Mouse (Mus musculus) T-helper 1 cell (primary cell): Measurements from ENCODE around the gene Art5.

Experiments used
- in situ Hi-C: fragments of 300-600 bp; cut with MboI, MseI; formaldehyde crosslinking; loops from one replicate; pipeline ENCODE4 v1.15.1; 2025; ENCODE audit warnings: high pct_unique_total_duplicates

Gene Art5

DNA sequence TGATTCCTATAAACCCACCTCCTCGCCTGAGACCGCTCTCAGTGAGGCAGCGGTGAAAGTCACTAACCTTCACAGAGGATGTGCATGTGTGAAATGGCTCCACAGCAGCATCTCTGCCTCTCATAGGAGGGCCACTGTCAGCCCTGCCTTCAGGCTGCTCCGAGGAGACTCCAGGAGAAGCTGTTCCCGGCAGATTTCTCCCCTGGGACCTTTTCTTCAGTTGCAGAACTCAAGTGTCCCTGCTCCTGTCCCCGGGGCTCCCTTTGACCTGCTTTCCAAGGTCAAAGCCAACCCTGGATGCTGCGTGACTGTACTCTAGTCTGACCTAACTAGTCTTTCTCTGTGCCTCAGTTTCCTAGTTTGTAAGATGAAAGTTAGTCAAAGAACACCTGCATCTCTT is at the start of gene Art5:
Gene Art5, minus strand, starts transcription at position 319 of the 400 bp plus-strand sequence.
- in situ Hi-C loops: no loop called here

DNA sequence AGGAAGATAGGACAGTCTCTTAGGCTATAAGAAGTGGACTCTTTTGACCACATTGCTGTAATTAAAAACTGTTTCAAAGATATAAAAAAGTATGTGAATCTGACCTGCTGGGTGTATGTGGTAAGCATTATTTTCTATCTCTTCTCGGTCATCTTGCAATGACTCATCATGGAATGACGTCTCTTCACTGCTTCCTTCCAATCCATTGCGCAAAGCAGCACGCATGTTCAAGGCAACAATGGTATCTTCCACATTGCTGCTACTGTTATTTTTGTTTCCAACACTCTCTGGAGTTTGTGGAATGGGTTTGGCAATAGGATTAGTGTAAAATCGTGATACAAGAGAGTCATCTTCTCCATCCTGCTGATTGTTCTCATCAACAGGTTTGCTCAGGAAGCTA is 44.4 kb upstream of the Art5 start:
- in situ Hi-C loops: no loop called here

DNA sequence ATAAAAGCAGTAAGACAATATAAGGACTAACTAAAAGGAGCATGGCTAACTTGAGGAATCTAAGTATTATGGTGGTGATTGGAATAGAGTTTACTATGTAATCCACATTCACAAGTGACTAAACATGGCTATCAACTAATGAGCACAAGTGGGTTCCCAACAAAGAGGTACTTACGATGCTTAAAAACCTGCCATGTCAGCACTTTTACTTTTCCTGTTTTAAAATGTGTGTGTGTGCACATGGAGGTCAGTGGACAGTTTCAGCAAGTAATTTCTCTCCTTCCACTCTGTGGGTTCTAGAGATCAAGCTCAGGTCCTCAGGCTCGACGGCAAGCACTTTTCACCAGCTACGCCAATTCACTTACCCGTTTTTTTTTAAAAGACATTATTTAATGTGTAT is 28.6 kb upstream of the Art5 start:
- in situ Hi-C loops: loop anchor here (10.0 kb wide), 1 partner anchor 47 kb away; no protein-coding TSS in a partner anchor

DNA sequence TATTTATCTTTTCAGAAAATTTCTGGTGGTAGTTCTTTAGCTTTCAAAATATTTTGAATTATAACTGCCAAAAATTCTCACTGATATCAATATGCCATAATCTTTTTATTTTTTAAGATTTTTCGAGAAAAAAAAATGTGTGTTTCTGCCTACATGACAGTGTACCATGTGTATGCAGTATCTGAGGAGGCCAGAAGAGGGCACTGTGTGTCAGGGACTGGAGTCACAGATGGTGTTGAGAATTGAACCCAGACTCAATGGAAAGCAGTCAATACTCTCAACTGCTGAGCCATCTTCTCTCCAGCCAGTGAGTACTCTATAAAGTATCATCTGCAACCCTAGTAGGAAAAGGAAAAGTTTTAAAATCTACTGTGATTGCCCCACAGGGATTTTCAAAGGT is 28.2 kb upstream of the Art5 start:
- in situ Hi-C loops: loop anchor here (10.0 kb wide), 1 partner anchor 47 kb away; no protein-coding TSS in a partner anchor

DNA sequence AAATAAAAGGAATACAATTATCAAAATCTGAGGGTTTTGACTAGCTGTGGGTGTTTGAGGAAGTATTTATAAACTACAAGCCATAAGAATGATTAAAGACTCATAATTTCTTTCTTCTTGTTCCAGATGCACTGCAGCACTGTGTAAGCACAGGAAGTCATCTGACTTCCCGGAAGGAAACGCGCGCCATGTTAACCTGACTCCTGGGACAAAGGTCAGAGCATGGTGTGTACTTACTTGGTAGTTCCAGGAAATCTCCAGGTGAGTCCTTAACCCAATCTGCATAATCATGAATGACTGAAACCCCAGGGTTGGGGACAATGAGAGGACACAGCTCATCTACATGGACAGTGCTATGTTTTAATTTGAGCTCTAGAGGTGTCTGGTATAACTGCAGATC is 23.1 kb upstream of the Art5 start:
- in situ Hi-C loops: loop anchor here (10.0 kb wide), 1 partner anchor 52 kb away; no protein-coding TSS in a partner anchor

DNA sequence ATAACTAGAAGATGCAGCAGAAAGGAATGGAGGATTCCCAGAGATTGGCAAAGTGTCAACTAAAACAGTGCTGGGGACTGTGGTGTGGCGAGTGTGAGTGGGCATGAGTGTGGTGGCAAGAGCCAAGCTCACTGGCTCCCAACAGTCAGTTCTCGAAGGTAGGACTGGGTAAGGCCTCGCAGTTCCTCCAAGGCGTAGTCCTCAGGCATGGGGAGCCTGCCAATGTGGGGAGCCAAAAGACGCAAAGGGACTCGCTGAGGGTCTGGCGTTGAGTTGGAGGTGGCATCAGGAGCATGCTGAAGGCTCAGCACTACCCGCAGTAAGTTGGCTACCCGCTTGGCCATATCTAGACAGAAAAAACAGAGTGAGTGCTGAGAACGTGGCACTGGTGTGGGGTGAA is 11.0 kb upstream of the Art5 start:
- in situ Hi-C loops: no loop called here

DNA sequence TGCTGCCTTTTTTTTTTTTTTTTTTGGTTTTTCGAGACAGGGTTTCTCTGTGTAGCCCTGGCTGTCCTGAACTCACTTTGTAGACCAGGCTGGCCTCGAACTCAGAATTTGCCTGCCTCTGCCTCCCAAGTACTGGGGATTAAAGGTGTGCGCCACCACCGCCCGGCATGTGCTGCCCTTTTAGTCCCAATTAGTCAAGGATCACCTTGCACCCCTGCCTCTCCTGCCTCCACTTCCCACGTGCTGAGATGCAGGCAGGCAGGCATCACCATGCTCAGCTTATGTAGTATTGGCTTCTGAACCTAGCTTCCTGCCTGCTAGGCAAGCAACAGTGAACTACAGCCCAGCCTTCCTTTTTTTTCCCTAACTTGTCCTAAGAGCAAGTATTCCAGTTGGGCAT is 8.1 kb upstream of the Art5 start:
- in situ Hi-C loops: no loop called here

DNA sequence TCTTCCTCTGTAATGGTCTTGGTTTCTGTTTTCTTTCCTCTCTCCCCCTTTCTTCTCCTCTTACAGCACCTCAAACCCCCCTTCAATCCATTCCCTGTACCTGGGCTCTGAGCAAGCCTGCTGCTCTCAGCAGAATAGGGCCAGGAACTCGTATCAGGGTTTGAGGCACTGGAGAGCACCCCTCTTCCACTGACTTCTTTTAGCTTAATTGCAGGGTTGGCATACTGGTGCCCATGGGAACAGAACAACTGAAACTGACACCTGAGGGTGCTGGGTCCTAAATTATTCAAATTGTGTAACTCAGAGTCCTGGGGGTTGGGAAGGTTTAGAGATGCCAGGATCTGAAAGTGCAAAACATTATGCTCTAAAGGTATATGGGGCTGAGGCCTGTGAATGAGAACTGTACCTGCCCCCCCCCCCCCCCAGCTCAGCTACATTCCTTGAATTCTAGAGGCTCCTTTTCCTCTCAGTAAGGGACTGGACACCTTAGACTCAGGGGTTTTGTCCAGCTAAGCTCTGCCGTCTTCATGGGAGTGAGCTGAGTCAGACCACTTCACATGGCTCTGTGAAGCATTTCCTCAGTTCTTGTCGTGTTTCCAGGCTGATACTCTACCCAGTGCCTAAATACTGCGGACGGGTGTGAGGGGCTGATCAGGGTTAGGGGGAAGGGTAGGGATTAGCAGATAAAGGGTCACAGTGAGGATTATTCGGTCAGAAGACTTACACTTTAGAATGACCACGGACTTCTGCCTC is 7.5 kb upstream of the Art5 start, which contains the start of gene Chrna10:
Gene Chrna10, minus strand, starts transcription at position 250 of the 753 bp plus-strand sequence.
- in situ Hi-C loops: no loop called here

DNA sequence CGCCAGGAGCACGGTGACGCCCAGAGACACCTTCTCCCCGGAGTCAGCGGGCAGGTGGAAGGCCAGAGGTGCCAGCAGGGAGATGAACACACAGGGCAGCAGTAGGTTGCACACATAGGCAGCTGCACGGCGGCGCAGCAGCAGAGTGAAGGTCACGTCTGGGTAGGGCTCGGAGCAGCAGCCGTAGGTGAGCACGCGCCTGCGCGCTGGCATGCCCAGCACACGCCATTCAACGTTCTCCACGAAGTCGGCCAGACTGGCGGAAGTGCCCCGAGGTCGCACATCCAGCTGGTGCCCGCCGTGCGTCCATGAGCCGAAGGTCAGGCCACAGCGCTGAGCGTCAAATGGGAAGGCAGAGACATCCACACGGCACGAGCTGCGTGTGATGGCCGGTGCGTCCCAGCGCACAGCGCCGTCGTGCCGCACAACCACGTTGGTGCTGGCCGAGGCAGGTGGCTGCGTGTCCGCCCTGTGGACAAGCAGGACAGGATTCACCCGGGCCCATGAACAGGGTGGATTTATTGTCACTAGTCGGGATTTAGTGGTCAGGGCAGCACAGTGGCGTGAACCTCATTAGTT is 4.0 kb upstream of the Art5 start:
- in situ Hi-C loops: no loop called here

DNA sequence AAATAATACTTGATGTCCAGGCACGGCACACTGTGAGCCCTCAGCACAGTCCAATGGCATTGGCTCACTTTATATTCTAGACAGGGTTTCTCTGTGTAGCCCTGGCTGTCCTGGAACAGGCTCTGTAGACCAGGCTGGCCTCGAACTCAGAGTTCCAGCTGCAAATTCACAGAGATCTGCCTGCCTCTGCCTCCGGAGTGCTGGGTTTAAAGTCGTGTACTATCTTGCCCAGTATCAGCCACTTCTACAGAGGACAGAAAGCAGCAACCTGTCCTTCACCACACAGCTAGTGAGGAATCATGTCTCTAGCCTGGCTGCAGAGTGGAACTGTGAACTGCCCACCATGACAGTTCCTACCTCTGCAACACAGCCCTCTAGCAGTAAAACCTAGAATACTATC is 457 bp upstream of the Art5 start:
- in situ Hi-C loops: no loop called here

DNA sequence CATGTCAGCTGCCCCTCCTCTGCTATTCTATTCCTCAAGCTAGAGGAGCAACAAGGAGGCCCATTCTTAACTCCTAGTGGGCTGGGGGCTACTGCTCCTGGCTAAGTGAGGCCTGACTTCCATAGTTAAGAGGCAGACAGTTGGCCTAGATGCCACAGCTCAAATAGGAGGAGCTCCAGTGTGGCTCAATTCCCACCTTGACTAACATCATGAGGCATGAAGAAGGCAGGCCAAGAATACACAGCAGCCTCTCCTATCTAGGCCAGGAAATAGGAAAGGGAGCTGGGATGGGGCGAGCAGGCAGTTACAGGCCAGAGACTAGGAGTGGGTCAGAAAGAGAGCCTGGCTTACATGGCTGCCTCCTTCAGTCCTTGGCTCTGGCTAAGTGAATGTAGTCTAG is 1.1 kb downstream of the Art5 start:
- in situ Hi-C loops: no loop called here

DNA sequence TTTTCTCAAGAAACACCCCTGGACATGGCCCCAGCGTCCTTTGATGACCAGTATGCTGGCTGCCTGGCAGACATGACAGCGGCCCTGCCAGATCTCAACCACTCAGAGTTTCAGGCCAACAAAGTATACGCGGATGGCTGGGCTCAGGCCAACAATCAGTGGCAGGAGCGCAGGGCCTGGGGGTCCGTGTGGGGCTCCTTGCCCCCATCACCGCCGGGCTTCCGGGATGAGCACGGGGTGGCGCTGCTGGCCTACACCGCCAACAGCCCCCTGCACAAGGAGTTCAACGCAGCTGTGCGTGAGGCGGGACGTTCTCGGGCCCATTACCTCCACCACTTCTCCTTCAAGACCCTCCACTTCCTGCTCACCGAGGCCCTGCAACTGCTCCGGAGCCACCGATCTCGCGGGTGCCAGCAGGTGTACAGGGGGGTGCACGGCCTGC is 2.6 kb downstream of the Art5 start:
- in situ Hi-C loops: no loop called here

DNA sequence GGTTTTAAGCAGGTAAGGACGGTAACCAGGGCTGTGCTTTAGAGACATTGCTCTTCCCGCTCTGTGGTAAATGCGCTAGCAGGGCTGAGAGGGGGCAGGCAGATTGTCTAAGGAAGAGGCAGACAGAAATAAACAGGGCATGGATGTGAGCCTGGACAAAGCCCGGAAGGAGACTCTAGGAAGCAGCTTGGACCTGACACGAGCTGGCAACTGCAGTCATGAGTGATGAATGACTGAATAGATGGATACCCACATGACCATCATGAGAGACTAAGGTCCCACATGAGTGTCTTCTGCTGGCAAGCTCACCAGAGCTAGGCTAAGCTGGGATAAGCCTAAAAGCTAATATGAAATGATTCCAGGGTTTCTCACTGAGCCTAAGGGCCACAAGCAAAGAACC is 5.2 kb downstream of the Art5 start:
- in situ Hi-C loops: no loop called here

DNA sequence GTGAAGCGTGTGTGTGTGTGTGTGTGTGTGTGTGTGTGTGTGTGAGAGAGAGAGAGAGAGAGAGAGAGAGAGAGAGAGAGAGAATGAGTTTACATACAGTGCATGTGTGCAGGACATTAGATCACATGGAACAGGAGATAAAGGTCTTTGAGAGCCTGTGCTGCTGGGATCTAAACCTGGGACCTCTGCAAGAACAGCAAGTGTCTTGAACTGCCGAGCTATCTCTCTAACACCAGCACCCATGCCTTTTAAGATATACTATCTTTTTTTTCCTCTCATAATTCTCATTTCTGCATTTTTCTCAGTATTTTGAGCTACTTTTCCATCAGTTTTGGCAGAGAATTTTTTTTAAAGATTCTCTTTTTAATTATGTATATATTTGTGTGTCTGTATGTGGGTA is 5.7 kb downstream of the Art5 start:
- in situ Hi-C loops: no loop called here

DNA sequence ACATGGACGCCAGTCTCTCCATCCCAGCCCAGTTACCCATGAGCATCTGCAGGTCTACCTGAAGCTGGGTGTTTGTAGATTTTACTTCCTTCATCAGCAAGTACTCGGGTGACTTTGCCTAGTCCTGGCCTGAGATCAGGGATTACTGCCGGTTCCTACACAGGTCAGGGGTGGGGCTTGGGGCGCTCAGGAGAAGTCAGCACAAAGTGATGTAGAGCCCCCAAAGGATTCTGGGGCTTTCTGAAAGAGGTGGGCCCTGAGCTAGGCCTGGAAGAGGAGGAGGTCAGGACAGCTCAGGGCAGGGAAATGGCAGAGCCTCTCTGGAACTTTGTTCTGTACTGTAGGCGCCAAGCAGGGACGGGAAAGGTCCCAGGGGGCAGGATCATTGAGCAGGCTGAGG is 6.6 kb downstream of the Art5 start:
- in situ Hi-C loops: no loop called here

DNA sequence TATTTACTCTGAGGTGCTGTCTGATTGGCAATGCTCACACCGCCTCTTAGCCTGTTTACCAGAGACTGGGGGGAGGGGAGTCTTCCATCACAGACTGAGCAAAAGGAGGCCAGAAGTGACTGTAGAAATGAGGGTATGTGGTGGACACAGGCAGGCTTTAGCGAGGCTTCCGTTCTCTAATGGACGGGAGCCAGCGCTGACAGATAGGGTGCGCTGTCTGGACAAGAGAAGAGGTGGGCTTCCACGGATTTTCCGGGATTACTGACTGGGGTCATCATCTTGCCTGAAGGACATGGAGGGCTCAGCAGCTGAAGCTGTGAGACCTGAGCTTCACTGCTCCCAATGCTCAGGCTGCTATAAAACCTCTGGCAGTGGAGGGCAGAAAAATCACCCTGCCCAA is 7.0 kb downstream of the Art5 start:
- in situ Hi-C loops: no loop called here

DNA sequence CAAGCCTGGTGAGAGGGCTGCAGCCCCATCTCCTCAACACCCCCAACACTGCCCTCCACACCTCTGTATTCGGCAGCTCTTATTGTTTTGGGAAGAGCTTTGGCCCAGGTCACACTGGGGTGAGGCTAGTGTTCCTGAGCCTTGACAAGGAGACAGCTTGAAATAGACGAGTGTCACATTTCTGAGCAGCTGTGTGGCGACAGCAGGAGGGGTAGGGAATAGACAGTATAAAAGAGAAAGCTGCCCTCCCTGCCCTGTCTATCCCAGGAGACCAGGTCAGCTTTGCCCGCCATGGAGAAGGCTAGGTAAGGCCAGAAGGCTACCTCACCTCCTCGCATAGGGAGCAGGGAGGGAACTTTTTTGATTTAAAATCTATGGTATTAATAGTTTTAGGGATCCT is 7.8 kb downstream of the Art5 start, which contains the start of gene Art1:
Gene Art1, plus strand, starts transcription at position 257 of the 400 bp plus-strand sequence.
- in situ Hi-C loops: no loop called here

DNA sequence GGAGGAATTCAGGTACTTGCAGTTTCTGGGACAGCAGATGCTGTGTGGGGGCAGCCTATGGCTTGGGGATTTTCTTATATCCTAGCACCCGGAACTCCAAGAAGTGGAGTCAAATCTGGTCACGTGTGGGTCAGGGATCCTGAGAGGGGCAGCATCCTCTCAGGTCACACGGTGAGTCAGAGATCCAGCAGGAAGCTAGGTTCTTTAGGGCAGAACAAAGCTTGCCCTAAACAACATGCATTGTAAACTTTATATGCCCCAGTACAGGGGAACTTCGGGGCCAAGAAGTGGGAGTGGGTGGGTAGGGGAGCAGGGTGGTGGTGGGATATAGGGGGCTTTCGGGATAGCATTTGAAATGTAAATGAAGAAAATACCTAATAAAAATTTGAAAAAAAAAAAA is 8.4 kb downstream of the Art5 start:
- in situ Hi-C loops: no loop called here

DNA sequence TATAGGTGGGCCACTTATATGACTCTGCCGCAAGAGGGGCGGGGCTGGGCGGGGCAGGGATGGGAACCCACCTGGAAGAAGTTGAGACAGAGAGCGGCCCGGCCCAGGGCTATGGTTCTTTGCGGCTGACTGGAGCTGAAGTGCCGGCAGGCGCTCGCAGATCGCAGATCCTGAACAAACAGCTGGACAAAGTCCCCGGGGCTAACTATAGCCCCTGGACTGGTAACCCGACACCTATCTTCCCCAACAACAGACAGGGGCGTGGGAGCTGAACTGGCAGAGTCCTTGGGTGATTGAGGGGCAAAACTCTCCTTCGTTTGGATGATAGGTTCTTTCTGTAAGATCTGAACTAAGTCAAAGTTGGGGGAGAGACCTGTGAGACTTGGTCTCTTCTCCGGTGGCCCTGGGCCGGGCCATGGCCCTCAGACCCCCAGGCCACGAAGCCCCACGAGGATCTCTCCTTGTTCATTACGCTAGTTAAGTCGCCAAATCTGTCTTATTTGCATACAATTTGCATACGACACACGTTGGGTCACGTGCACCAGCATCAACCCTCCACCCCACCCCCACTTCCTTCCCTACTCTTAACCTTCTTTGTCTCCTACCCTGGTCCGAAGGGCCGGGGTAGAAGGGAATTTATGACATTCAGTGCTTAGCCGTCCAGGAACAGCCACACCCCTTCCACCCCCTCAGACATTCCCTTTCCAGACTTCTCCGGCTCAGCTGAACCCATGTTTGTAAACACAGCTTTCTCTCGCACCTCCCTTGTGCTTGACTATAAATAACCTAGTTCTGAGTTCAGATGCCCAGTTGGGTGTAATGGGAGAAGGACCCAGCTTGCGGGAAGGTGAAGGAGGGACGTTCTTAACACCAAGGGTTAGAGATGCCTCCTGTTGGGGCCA is 9.3 kb downstream of the Art5 start:
- in situ Hi-C loops: no loop called here

DNA sequence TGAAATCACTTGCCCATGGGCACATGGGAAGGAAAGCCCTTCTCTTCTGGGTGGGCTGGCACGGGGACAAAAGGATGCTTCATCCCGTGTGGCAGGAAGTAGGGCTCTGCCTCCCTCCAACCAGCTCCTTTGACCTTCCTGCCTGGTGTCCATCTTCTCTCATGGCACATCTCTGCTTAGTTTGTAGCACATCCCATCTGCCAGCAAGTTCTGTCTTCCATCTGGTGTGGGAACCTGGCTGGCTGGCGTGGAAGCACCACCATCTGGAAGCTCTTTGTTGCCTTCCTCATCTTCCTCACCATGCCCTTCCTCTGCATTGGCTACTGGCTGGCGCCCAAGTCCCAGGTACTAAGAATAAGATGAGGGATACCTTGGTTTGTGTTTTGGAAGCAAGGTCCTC is 22.0 kb downstream of the Art5 start:
- in situ Hi-C loops: no loop called here

DNA sequence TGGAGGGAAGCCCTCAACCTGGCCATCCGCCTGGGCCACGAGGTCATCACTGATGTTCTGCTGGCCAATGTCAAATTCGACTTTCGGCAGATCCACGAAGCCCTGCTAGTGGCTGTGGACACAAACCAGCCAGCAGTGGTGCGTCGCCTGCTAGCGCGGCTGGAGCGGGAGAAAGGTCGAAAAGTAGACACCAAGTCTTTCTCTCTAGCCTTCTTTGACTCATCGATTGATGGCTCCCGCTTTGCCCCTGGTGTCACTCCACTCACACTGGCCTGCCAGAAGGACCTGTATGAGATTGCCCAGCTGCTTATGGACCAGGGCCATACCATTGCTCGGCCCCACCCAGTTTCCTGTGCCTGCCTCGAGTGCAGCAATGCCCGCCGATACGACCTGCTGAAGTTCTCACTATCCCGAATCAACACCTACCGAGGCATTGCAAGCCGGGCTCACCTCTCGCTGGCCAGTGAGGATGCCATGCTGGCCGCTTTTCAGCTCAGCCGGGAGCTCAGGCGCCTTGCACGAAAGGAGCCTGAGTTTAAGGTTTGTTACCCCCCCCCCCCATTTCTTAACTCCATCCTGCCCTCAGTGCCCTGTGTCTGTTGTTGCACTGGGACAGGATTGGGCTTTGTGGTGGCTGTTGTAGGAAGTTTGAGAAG is 25.1 kb downstream of the Art5 start:
- in situ Hi-C loops: loop anchor here (5.0 kb wide), 1 partner anchor 157 kb away; no protein-coding TSS in a partner anchor

DNA sequence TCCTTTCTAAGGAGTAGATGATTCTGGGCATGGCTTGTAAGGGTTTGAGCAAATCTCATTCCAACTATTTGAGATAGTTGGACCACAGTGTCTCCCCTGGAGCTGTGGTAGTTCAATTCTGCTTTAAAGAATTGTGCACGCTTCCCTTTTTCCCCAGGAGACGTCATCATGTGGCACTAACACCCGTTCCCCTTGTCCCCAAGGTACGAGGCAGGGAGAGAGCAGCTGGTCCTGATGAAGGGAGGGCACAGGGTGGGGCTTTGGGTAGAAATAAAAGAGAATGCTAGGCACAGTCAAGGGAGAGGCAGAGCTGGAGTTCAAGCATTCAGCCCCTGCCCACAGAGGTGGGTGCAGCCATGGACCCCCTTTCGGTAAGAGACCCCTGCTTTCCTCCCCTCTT is 26.5 kb downstream of the Art5 start, which contains the start of gene Trpc2:
Gene Trpc2, plus strand, starts transcription at position 301 of the 400 bp plus-strand sequence.
- in situ Hi-C loops: loop anchor here (5.0 kb wide), 1 partner anchor 156 kb away; no protein-coding TSS in a partner anchor
